Mouse (Mus musculus): Measurements from ENCODE around the gene Scn5a.

GRCm38 (mm10) chr9:119537823-119538222 lies 41.0 kb downstream of the Scn5a start:
- TF ChIP-seq CTCF (IDR thresholded peaks at IDR 0.05; ENCODE audit: low read depth, low read length): no peak
- TF ChIP-seq POLR2A (IDR thresholded peaks at IDR 0.05; ENCODE audit: insufficient read depth, low read length): no peak
- TF ChIP-seq EP300 (IDR thresholded peaks at IDR 0.05; ENCODE audit: insufficient read depth, low read depth, low read length): no peak
